Mouse (Mus musculus): ENCODE data around the gene Prmt9. TPM values are rescaled to one million over a fixed set of nuclear protein-coding genes. Genes with fewer than 3 reads are reported as not detected.

The Prmt9 gene
- polyA plus RNA-seq, 1 experiment = 7.5 TPM

DNA sequence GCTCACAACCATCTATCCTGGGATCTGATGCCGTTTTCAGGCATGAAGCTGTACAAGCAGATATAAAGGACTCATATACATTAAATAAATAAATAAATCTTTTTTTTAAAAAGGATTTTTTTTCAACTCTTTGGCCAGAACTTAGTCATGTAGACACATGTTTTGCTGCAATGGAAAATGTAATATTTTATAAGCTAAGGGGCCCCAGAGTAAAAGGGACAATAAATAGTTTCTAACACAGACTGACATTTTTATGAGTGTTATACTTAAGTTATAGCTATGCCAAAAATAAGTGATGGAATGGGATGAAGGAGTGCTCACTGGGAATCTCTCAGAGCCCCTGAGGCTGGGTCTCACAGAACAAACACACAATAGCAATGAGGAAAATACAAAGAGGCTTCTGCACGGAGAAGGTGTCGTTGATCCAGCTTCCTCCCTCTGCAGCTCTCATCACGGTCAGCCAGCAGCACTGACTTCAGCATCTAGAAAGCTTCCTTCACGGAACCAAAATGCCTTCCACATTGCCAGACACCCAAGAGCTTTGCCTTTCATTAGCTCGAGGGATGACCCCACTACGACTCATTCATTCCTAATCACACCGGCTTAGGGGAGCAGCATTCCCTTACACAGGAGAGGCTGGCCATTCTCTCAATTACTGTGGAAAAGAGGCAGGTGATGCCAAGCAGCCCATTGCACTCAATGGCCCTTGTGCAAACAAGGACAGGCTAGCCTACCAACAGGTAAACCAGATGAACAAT is 28.0 kb upstream of the Prmt9 start:
- no peak for TF ChIP-seq GATA1 (IDR thresholded peaks at IDR 0.05; ENCODE audit: low read length)

DNA sequence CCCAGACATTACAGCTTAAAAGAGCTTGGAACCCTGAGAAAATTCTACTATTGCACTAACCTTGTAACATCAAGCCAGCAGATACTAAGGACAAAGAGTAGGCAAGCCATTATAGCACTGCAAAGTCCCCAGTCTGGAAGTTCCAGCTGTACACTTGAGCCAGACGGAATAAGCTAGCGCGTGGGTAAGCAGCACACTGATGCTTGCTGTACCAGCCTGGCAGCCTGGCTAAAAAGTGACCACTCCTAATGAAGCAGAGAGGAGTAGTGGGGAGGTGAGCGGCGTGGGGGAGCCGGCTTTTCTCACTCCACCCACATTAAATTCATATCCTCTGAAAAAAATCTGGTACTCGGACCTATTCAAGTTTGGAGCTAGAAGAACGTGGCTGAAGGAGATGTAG is 26.2 kb upstream of the Prmt9 start:
- TF ChIP-seq GATA1 (IDR thresholded peaks at IDR 0.05; ENCODE audit: low read length) = no peak

DNA sequence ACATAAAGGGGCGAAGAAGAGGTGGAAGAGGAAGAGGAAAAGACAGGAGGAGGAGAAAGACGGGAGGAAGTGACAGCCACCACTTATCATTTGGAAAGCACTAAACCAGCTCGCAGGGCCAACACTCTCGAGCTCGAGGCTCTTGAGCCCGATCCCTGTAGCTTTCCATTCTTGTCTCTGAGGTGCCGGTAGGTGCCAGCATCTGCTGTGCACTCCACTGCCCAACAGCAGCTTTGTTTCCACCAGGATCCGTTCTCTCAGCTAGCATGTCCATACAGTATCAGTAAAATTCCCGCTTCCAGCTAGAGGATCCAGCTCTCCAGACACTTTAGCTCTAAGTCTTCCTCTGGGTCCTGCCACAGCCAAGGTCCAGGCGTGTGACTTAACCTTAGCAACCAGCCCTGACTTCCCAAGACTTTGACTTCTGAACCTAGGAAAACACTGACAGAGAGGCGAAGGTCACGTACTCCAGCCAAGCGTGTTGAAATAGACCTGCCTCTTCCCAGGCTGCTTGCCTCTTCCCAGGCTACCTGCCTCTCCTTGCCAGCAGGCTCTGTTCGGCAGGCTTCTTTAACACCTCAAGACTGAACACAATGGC is 25.1 kb upstream of the Prmt9 start:
- no peak for TF ChIP-seq GATA1 (IDR thresholded peaks at IDR 0.05; ENCODE audit: low read length)

- TF ChIP-seq GATA1 (IDR thresholded peaks at IDR 0.05; ENCODE audit: low read length) = no peak
These were observed 24.3 kb upstream of the Prmt9 start for GRCm38 (mm10) chr8:77524906-77525305.

- TF ChIP-seq GATA1 (IDR thresholded peaks at IDR 0.05; ENCODE audit: low read length) = no peak
These were observed 23.1 kb upstream of the Prmt9 start for GRCm38 (mm10) chr8:77526130-77526529.

GRCm38 (mm10) chr8:77534358-77534992 is 14.7 kb upstream of the Prmt9 start:
- TF ChIP-seq GATA1 (IDR thresholded peaks at IDR 0.05; ENCODE audit: low read length) = peak; percentile 79

DNA sequence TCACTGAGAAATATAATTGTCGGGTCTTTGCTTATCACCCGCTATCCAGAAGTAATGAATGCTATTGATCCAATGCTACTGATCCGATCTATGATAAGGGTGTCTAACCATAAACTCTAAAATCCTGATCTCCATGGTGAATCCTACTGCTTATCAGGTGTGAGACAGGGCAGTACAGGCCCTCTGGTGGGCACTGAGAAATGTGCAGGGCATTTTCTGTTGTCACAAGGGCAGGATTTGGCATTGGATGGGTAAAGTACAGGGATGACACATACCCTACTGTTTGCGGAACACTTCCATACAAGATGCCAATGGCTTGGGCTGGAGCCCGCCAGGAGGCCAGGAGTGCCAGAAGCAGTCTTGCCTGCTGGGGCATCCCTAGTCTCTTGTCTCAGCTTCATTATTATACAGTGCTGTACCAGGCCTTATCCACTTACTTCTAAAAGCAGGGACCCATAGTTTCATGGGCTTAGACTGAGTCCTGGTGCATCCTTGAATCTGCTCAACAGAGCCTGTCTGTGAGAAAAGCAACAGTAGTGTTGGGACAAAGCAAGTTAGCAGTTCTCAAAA is 14.1 kb upstream of the Prmt9 start:
- peak; percentile 10 for TF ChIP-seq GATA1 (IDR thresholded peaks at IDR 0.05; ENCODE audit: low read length)

DNA sequence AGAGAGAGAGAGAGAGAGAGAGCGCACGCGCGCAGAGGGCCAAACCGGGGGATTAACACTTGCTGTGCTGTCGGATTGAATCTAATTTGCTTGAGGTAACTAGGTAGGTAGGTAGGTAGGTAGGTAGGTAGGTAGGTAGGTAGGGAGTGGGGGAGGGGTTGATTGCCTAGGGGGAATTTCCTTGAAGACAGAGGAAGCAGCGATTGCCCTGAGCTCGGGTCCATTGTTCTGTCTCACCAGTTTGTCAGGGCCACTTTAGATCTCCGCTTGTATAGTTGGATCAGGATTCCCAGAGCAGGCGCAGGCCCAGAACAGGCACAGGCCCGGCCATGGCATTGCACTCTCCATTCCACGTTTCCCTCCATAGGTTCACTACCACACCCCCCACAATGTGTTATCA is 12.4 kb upstream of the Prmt9 start:
- TF ChIP-seq GATA1 (IDR thresholded peaks at IDR 0.05; ENCODE audit: low read length) = no peak

DNA sequence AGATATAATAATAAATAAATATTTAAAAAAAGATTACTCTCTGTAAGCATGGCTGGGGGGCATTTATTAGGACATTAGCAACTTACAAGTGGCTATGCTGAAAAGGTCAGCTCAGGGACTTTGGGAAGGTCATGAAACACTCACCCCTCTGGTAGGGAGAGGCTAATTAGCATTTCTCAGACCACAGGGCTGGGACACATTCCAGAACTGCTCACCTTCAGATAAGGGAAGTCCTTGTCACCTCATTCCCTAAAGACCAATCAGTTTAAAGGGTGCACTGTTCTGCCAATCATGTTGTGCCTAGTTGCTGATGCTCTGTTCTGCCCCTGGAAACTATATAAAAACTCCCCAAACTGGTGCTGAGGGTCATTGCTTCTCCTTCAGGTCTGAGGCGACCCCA is 10.9 kb upstream of the Prmt9 start:
- TF ChIP-seq GATA1 (IDR thresholded peaks at IDR 0.05; ENCODE audit: low read length) = no peak

- TF ChIP-seq GATA1 (IDR thresholded peaks at IDR 0.05; ENCODE audit: low read length) = no peak
These were observed 5.9 kb upstream of the Prmt9 start for GRCm38 (mm10) chr8:77543152-77543777.

- peak; percentile 66 for TF ChIP-seq GATA1 (IDR thresholded peaks at IDR 0.05; ENCODE audit: low read length)
These were observed 4.8 kb upstream of the Prmt9 start for GRCm38 (mm10) chr8:77544428-77544827.

DNA sequence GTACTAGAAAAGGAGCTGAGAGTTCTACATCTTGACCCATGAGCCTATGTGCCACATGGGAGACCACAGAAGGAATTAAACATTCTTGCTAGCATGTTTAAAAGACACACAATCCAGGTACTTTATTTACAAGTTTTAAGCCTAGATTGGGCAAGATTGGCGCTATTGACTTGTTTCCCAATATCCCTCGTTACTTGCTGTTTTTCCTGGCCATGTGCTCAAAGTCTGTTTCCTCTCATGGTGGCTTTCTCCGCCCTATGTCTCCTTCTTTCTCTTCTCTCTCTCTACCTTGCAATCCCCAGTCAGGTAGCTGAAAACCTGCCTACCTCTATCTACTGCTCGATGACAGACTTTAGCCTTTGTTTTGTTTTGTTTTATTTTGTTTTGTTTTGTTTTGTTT is 3.6 kb upstream of the Prmt9 start:
- TF ChIP-seq GATA1 (IDR thresholded peaks at IDR 0.05; ENCODE audit: low read length) = no peak

- TF ChIP-seq GATA1 (IDR thresholded peaks at IDR 0.05; ENCODE audit: low read length) = no peak
These were observed 834 bp downstream of the Prmt9 start for GRCm38 (mm10) chr8:77549881-77550580.

GRCm38 (mm10) chr8:77552491-77552890 is 3.3 kb downstream of the Prmt9 start:
- no peak for TF ChIP-seq GATA1 (IDR thresholded peaks at IDR 0.05; ENCODE audit: low read length)

- no peak for TF ChIP-seq GATA1 (IDR thresholded peaks at IDR 0.05; ENCODE audit: low read length)
These were observed 12.2 kb downstream of the Prmt9 start for GRCm38 (mm10) chr8:77561441-77561840.

Data from G1E-ER4 (cell line).